ENCODE assay signal across 12 mouse cellular contexts in the genomic region with DNA sequence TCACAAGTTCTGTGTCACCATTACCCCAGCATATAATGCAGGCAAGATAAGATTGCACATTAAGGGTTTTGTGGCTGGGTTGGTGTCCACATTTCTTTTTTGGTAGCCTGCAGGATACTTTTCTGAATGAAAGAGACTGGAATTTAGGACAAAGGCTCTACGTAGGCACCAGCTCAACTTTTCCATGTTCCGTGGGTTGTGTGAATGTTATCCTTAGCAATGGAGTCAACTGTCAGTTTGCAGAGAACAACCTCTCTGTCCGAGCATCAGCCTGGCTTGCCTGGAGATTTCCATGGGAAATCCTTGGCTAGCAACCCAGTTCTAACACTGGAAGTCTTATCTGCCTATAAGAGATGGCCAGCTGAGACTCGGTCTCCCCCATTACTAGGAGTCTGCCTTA.
"Had no signal": no experiment of that assay in that cellular context is flagged by ENCODE, and none has a peak within 500 bp of the region (broad histone marks: within the 10 kb centered on the region; RNA-seq: fewer than 3 reads in every experiment).

No protein-coding gene starts in this region.

- DNase-seq: retina, postnatal 1 day; right cerebral cortex, adult 18-20 months; right cerebral cortex, postnatal 14 days; right cerebral cortex, postnatal 25 days; right cerebral cortex, postnatal 4 days; spleen, adult 18-20 months; thymus, adult 18-20 months; thymus, adult 2 months; thymus, postnatal 14 days; thymus, postnatal 25 days; thymus, postnatal 36 days; thymus, postnatal 4 days had no signal
